Mouse (Mus musculus): ENCODE measurements around the gene Tctex1d4.

Gene Tctex1d4

GRCm38 (mm10) chr4:117138295-117139216 is 12.0 kb downstream of the Tctex1d4 start:
- no peak for DNase-seq (ENCODE audit: low read depth, low spot score)

DNA sequence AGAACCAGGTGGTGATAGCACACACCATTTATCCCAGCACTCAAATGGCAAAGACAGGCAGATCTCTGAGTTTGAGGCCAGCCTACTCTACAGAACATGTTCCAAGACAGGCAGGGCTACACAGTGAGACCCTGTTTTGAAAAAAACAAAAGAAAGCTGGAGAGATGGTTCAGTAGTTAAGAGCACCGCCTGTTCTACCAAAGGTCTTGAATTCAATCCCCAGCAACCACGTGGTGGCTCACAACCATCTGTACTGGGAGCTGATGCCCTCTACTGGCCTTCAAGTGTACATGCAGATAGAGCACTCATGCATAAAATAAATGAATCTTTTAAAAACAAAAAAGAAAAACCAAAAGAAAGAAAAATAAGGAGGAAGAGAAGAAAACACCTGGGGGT is 12.6 kb downstream of the Tctex1d4 start:
- peak; percentile 80 for DNase-seq (ENCODE audit: low read depth, low spot score)

GRCm38 (mm10) chr4:117140613-117141012 is 14.0 kb downstream of the Tctex1d4 start:
- DNase-seq (ENCODE audit: low read depth, low spot score), result peak; percentile 55

GRCm38 (mm10) chr4:117143023-117143422 is 16.4 kb downstream of the Tctex1d4 start:
- DNase-seq (ENCODE audit: low read depth, low spot score), result no peak

- DNase-seq (ENCODE audit: low read depth, low spot score), result no peak
These were observed 18.7 kb downstream of the Tctex1d4 start for GRCm38 (mm10) chr4:117145248-117145647.

GRCm38 (mm10) chr4:117146176-117146575 is 19.6 kb downstream of the Tctex1d4 start:
- peak; percentile 89 for DNase-seq (ENCODE audit: low read depth, low spot score)

DNA sequence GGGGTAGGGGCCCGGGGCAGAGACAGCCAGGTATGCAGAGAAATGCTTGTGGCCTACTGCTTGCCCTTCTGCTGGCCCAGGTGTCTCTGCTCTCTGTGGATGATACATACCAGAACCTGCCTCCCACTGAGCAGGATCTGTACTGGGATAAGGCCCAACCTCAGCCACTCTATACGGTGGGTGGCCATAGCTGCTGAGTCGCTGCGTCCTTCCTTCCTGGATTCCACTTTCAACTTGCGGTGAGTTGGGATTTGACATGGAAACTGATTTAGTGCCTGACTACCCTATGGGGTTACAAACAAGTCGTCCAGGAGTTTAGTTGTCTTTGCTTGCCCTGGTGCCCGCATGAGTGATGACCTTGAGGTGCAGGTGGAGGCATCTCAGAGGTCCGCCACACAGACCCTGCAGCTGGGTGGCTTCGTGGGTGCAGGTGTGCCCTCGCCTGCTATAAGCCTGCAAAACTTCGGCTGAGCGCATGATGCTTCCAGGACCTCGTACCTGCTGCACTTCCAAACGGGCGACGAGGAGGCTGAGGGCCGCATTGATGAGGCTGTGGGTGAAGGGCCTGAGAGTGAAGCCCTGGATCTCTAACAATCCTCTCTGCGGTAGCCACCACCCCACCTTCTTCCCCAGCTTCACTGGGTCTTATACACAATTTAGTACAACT is 21.6 kb downstream of the Tctex1d4 start:
- DNase-seq (ENCODE audit: low read depth, low spot score), result no peak

DNA sequence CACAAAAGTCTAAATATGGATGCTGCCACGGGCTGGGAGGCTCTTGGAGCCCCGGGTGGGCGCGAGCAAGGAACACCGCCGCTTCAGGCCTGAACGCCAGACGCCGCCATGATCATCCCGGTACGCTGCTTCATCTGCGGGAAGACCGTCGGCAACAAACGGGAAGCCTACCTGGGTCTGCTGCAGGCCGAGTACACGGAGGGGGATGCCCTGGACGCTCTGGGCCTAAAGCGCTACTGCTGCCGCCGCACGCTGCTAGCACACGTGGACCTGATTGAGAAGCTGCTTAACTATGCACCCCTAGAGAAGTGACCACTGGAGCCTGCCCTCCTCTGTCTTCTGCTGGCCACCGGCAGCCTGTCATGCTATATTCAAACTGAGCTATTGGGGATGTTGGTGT is 22.2 kb downstream of the Tctex1d4 start:
- no peak for DNase-seq (ENCODE audit: low read depth, low spot score)

- DNase-seq (ENCODE audit: low read depth, low spot score), result no peak
These were observed 23.0 kb downstream of the Tctex1d4 start for GRCm38 (mm10) chr4:117149291-117150211.

- no peak for DNase-seq (ENCODE audit: low read depth, low spot score)
These were observed 23.7 kb downstream of the Tctex1d4 start for GRCm38 (mm10) chr4:117150212-117150733.

DNA sequence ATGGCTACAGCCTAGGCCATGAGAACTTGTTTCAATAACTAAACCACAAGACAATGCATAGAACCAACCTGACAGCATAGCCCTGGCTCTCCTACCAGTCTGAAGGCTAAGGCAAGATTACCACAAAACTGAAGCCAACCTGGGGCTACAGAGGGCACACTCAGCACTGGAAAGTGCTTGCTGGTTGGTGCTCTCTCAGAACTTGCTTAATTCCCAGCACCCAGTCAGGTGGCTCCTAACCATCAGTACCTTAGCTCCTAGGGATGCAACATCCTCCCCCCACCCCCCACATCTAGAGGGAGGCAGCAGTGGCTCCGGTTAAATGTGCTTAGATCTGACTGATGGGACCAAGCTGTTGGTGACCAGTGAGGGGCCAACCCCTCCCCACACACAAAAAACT is 24.8 kb downstream of the Tctex1d4 start:
- DNase-seq (ENCODE audit: low read depth, low spot score), result no peak

- no peak for DNase-seq (ENCODE audit: low read depth, low spot score)
These were observed 26.1 kb downstream of the Tctex1d4 start for GRCm38 (mm10) chr4:117152714-117153113.

DNA sequence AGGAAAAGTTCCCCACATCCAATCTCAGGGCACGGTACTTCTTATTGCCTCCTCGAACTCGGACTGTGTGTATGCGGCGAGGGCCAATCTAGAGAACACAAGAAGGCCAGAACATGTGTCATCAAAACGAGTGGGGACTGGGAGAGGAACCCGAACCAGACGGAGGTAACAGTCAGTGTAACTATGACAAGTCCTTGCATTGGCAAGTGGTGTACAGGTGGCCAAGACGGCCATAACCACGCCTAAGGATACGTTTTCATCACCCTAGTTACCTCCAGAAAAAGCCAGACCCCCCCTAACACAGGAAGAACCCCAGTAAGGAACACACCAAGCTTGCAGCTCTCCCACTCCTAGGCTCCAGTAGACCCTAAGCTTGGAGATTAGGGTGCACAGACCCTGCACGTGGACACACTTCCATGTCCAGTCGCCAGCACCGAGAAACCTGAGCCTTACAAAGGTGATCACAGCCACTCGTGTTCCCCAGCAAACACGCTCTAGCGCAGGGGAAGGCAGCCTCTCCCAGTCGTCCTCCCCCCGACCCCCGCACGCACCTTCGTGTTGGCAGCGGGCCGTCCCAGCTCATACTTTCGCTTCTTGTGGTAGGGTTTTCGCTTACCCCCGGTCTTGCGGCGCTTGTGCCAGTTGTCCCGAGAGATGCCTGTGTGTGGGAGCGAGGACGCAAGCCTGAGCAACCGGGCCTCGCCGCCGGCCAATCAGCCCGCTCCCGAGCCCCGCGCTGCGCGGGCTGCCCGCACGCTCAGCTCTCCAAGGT is 28.6 kb downstream of the Tctex1d4 start:
- DNase-seq (ENCODE audit: low read depth, low spot score), result peak; percentile 57

- DNase-seq (ENCODE audit: low read depth, low spot score), result peak; percentile 96
These were observed 29.3 kb downstream of the Tctex1d4 start, which contains the start of gene Rps8 for GRCm38 (mm10) chr4:117155792-117156355. TSS of gene Rps8 (minus strand) at chr4:117156243.

DNA sequence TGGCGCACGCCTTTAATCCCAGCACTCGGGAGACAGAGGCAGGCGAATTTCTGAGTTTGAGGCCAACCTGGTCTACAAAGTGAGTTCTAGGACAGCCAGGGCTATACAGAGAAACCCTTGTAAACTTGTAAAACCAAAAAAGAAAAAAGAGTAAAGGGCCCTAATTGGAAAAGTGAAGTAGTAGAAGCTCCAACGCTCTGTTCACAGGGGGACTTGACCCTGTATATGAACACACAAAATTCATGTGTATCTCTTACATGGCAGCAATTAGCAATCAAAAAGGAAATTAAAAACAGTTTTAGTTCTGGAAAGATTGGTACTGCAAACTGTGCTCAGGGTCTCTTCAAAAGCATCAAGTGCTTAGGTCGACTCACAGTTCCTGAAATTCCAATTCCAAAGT is 29.8 kb downstream of the Tctex1d4 start:
- no peak for DNase-seq (ENCODE audit: low read depth, low spot score)

GRCm38 (mm10) chr4:117159666-117160065 is 33.1 kb downstream of the Tctex1d4 start:
- no peak for DNase-seq (ENCODE audit: low read depth, low spot score)

DNA sequence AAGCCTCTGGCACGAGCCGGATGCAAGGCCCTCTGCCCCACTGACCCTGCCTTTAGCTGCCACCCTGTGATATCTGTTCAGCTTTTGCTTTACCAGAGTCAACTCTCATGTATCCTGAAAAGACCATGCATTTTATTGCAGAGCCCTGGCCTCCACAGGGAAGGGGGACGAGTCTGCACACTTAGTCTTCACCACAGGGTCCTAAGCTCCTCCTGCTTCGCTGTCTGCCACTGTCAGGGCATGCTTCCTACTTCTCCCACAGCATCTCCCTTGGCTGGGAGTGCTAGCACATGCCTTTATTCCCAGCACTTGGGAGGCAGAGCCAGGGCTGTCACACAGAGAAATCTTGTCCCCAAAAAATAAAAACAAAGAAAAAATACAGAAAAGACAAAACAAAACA is 34.6 kb downstream of the Tctex1d4 start:
- no peak for DNase-seq (ENCODE audit: low read depth, low spot score)

GRCm38 (mm10) chr4:117169936-117170335 is 43.3 kb downstream of the Tctex1d4 start:
- DNase-seq (ENCODE audit: low read depth, low spot score), result no peak
